7 mouse cellular contexts compared by ENCODE assay signal in genomic region chr2:114145315-114145801, GRCm38 (mm10). TPM values are rescaled to one million over a fixed set of nuclear protein-coding genes. Genes with fewer than 3 reads are reported as not detected.
DNase-seq lines count a peak whose midpoint lies in the region; ATAC-seq lines count a peak whose summit lies in the region.

No protein-coding gene starts in this region.

- 60% methylated on average over 6 of the region's 6 CpGs for WGBS in limb, embryonic 13.5 days

- H3K27me3 ChIP-seq in limb, embryonic 13.5 days, result no peaks in the 10 kb centered on the region

- H3K9me3 ChIP-seq in limb, embryonic 13.5 days, result no peaks in the 10 kb centered on the region

- H3K4me1 ChIP-seq in limb, embryonic 13.5 days, result no peaks in the 10 kb centered on the region

- ATAC-seq in limb, embryonic 13.5 days (ENCODE audit: low FRiP score, low read depth), result peak; percentile 48; the same call in 1 of the 2 replicates

- H3K9ac ChIP-seq in limb, embryonic 13.5 days, result no peak overlapping the region

- no peak overlapping the region for H3K4me2 ChIP-seq in limb, embryonic 13.5 days (replicated peaks)

- DNase-seq in left cerebral cortex, postnatal 10 days (ENCODE audit: extremely low spot score in 1 of 2, low spot score in 2 of 2), result peak; percentile 20 to 32
- DNase-seq in left cerebral cortex, adult 8-10 months (ENCODE audit: low spot score in 2 of 2), result no peak
- DNase-seq in MEL-GATA-1-ER (ENCODE audit: extremely low read depth, low read depth), result peak; percentile 8
- DNase-seq in adrenal gland, postnatal 36 days, result peak; percentile 35 to 49
- DNase-seq in frontal cortex, postnatal 36 days (ENCODE audit: low spot score in 2 of 2), result peak; percentile 31 to 60
- DNase-seq in spleen, postnatal 10 days (ENCODE audit: low spot score in 2 of 2), result peak; percentile 19 to 63

- intact Hi-C loops in left cerebral cortex, postnatal 10 days (cut with DNase I), result loop anchor here (1.0 kb wide), 1 partner anchor 278 kb away; no protein-coding TSS in a partner anchor

- no peak overlapping the region for H3K4me3 ChIP-seq in limb, embryonic 13.5 days

- peaks cover 78% of the 10 kb centered on the region for H3K36me3 ChIP-seq in limb, embryonic 13.5 days

- H3K27ac ChIP-seq in limb, embryonic 13.5 days, result no peak overlapping the region

RNA-seq across cellular contexts. Expression of gene Aqr, which starts 41.5 kb away (rescaled TPM):
- 10 to 100 TPM; 24.8 to 27.7 TPM for total RNA-seq in left cerebral cortex, postnatal 10 days (2021)
- 10 to 100 TPM; 30.2 to 36.4 (median 31.8) TPM for total RNA-seq in left cerebral cortex, adult 8-10 months (2022)
- 10 to 100 TPM; 35.8 to 40.0 TPM for total RNA-seq in adrenal gland, postnatal 36 days (2021)
- 45.1 and 50.1 TPM in 2 replicates for polyA plus RNA-seq in limb, embryonic 13.5 days (2015; fragmentation: Nextera tagmentation; extraction: Ambion mirVana)

RNA-seq across cellular contexts. Expression of gene Zfp770, which starts 55.9 kb away (rescaled TPM):
- total RNA-seq in left cerebral cortex, postnatal 10 days (2021), result 10 to 100 TPM; 29.3 to 30.8 TPM
- total RNA-seq in left cerebral cortex, adult 8-10 months (2022), result 10 to 100 TPM; 20.6 to 24.9 (median 21.0) TPM
- total RNA-seq in adrenal gland, postnatal 36 days (2021), result 10 to 100 TPM in 1 of 2 experiments, 1 to 10 TPM in 1; 9.8 to 10.1 TPM
- polyA plus RNA-seq in limb, embryonic 13.5 days (2015; fragmentation: Nextera tagmentation; extraction: Ambion mirVana), result 5.1 and 5.7 TPM in 2 replicates

Comparison
In these comparisons a context has a peak if more than half of its experiments do, and no peak if none do; other contexts are left out.
1. DNase-seq: peak in left cerebral cortex, postnatal 10 days (2 of 2), MEL-GATA-1-ER (single experiment), adrenal gland, postnatal 36 days (2 of 2), frontal cortex, postnatal 36 days (2 of 2) and spleen, postnatal 10 days (2 of 2); none in left cerebral cortex, adult 8-10 months (0 of 2).